Mouse (Mus musculus): ENCODE data around the gene Cep170b.

DNA sequence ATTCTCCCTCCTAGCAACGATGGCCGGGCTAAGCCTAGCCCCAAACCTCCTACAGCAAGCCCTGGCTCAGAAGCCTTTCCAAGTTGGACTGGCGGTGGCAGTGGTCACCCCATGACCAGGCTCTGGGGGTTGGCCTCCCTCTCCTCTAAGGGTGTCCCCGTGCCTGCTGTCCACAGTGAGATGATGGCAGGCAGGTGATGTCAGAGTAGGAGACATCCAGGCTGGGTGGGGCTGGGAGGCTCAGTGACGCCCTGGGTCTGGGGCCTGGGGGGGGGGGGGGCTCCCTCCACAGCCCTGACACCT lies 2.7 kb downstream of the Cep170b start:
- TF ChIP-seq CTCF (IDR thresholded peaks at IDR 0.05; ENCODE audit: control insufficient read depth, insufficient read depth, insufficient replicate concordance, low read depth, low read length) = no peak
- no peak for TF ChIP-seq POLR2A (IDR thresholded peaks at IDR 0.05; ENCODE audit: control insufficient read depth, low read depth, low read length)

Measured in testis, adult 2 months (tissue).